Mouse (Mus musculus): ENCODE measurements around the gene Ift57.

Gene Ift57

GRCm38 (mm10) chr16:49760517-49761203, 61.6 kb downstream of the Ift57 start:
- no peak for DNase-seq

GRCm38 (mm10) chr16:49761981-49762380, 62.9 kb downstream of the Ift57 start:
- DNase-seq, result no peak

- peak; percentile 38 for DNase-seq
These were observed 67.3 kb downstream of the Ift57 start for GRCm38 (mm10) chr16:49766326-49766725.

DNA sequence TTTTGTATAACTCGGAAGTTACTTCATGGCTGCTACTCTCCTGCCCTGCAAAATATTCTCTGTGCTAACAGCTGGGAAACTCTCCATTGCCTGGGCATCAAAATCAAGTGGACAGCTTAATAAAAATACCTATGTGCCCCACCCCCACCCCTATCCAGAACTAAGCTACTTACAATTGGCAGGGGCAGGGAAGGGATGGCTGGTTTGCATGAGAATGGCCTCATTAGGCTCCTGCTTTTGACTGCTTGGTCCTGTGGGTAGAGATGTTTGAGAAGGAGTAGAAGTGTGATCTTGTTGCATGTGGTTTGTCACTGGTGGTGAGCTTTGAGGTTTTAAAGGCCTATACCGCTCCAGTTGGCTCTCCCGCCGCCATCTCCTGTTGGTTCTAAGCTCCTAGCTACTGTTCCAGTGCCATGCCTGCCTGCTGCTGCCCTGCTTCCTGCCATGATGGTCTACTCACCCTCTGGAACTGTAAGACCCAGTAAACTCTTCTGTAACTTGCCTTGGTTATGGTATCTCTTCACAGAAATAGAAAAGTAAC, 69.5 kb downstream of the Ift57 start:
- DNase-seq, result no peak

GRCm38 (mm10) chr16:49769831-49770261, 70.8 kb downstream of the Ift57 start:
- DNase-seq, result no peak

DNA sequence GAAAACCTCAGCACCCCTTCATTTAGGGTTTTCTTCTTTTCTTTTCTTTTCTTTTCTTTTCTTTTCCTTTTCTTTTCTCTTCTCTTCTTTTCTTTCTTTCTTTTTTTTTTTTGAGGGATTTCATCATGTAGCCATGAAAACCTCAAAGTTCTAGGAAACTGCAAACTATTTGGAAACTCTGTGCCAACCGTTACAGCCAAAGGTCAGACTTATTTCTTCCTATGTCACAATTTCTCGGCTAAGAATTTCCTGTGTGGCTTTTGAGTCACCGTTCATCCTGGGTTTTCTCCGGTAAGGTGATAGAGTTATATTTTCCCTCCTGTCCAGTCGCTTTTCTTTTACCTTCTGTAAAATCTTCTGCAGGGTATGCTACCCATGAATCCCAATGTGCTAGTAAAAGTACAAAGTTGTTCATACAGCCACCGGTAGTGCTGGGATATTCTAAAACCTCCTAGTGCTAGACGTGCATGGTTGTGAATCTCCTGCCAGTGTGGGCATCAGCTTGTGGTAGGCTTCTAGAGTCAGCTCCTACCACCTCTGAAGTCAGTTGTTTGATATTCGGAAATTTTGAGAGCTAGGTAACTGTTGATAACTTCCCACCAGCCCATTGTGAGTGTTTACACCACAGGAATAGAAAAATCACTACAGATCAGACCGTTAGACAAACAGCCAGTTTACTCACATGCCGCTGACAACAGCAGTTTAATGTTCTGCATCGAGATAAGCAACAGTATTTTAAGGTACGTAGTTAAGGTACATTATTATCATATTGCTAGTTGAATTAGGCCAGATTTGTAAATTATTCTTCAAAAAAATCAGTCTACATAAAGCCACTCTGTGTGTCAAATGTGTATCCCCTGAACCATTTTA, 71.5 kb downstream of the Ift57 start:
- no peak for DNase-seq

DNA sequence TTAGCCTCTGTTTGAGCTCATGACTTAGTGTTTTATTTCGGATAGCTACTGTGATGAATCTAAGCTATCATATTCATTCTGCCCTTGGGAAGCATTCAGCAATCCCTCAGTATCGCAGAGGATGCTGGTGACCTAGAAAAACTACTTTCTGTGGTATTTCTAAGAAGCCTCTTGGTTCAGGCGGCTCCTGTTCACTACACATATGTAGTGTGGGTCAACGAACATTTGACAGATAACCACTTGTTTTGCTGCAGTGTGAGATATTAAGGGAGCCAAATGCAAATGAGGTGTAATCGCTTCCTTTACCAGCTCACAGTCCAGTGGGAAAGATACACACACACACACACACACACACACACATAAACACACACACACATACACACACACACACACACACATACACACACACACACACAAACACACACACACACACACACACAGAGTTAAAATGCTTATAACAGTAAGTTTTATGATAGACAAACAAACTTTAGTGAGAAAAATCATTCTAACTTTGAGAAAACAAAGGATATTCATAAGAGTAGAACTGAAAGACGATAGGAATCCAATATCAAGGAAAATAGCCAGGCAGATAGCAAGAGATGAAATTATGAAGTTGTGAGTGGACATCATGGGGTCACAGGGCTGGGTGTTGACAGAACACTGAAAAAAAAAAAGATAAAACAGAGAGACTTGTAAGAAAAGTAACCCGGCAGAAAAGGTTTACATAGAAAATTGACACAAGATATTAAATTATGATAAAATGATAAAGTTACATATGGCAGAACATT, 72.8 kb downstream of the Ift57 start:
- DNase-seq, result peak; percentile 41

DNA sequence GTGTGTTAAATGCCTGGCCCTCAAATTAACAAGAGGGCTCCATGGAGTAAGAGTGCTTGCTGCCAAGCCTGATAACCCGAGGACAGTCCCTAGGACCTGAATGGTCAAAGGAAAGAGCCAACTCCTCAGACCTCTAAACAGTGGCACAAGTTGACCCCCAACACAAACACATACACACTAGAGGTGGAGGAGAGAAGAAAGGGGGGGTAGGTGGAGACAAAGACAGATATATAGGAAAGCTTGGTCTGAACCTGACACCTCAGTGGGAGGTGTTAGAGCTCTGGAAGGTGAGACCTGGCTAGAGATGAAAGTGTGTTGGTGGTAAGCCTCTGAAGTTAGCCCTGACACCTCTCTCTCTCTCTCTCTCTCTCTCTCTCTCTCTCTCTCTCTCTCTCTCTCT, 73.5 kb downstream of the Ift57 start:
- DNase-seq, result no peak

DNA sequence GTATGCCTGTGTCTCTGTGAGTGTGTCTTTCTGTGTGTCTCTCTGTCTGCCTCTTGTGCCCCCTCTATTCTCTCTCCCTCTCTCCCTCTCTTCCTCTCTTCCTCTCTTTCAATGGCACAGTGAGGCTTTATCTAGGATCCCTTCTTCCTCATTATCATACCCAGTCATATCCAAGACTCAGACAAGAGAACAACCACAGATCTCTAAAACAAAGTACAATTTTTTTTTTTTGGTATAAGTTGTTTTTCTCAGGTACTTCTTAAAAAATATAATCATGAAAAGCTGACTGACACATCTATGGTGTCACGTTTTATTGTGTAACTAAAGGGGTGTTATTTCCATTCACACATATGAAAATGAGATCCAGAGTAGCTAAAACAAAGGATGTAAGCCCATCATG, 74.0 kb downstream of the Ift57 start:
- DNase-seq, result no peak

- no peak for DNase-seq
These were observed 75.3 kb downstream of the Ift57 start for GRCm38 (mm10) chr16:49774059-49775001.

GRCm38 (mm10) chr16:49775002-49775966, 76.3 kb downstream of the Ift57 start:
- no peak for DNase-seq

DNA sequence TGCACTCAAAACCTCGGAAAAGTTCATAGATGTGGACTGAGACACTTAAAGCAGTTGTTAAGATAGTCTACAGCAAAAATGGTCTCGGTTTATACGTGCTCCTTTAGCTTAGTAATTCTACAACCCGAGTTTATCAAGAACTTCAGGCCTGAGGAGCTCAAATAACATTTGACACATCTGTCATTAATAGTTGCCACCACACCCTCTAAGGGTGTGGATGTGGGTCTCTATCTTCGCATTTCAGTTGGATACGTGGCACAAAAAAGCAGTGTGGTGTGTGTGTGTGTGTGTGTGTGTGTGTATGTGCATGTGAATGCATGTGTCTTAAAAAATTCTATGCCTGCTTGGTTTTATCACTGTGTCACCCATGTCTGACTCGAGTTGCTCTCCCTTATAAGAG, 77.9 kb downstream of the Ift57 start:
- DNase-seq, result no peak

GRCm38 (mm10) chr16:49781556-49782156, 82.6 kb downstream of the Ift57 start:
- no peak for DNase-seq

GRCm38 (mm10) chr16:49783369-49783768, 84.3 kb downstream of the Ift57 start:
- no peak for DNase-seq

- DNase-seq, result no peak
These were observed 87.1 kb downstream of the Ift57 start for GRCm38 (mm10) chr16:49786116-49786515.

GRCm38 (mm10) chr16:49787714-49788113, 88.7 kb downstream of the Ift57 start:
- DNase-seq, result no peak

DNA sequence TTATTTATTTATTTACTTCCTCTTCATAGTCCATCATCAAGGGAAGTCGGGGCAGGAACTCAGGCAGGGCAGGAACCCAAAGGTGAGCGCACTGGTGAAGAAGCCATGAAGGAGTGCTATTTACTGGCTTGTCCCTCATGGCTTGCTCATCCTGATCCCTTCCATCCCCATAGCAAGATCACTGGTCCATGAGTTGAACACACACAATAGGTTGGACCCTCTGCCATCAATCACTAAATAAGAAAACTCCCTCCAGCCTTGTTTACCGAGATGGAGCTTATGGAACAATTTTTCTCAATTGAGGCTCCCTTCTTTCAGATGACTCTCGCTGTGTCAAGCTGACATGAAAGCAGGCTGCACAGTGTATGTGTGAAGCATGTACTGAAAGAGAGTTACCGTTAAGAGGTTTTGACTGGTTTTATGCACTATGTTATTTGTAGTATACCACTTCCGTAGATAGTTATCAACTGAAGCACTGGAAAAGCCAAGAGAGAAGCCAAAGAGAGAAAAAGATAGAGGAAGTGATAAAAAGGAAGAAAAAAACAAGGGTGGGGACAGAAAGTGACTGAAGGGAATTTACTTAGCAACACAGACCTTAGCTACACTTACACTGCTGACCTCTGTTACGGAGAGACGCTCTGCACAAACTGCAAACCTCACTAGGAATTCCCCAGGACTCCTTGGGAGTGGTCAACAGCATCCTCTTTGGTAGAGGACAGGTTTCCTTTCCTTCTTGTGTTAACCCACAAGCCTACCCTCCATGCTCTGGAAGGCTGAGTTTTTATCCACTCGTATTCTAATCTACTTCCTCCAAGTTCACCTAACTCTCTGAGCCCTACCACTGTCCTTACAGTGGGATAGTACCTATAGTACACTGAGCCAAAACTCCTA, 91.8 kb downstream of the Ift57 start:
- no peak for DNase-seq

GRCm38 (mm10) chr16:49792446-49792878, 93.4 kb downstream of the Ift57 start:
- DNase-seq, result no peak

- no peak for DNase-seq
These were observed 94.6 kb downstream of the Ift57 start for GRCm38 (mm10) chr16:49793596-49793995.
